Mouse (Mus musculus): ENCODE results near the gene Phc2. TPM values are rescaled to one million over a fixed set of nuclear protein-coding genes. Genes with fewer than 3 reads are reported as not detected.

Gene Phc2
- polyA plus RNA-seq, 1 experiment from 2014 or later, result 27.1 TPM

DNA sequence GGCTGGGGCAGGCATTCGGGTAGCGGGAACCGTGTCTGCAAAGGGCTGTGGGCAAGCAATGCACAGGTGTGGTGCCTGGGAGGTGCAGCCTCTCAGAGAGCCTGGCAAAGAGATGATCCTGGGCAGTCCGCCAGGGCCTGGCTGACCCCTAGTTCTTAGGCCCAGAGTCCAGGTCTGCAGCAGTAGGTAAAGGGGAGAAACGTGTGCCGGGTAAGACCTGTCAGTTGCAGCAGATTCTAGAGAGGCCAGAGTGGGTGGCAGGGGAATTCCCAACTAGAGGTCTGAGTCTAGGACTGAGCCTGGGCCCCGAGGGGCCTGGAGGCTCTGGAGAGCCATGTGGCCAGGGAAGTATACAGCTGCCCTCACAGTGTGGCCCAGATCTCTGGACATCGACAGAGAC lies 139.7 kb downstream of the Phc2 start:
- Histone ChIP-seq H3K4me2 (replicated peaks; ENCODE audit: low read depth) (no peak overlapping the region), H3K27me3 (ENCODE audit: control insufficient read depth, insufficient read depth, low read length) (no peaks in the 10 kb centered on the region), H3K9me3 (ENCODE audit: control insufficient read depth, low read length) (no peaks in the 10 kb centered on the region), H3K36me3 (ENCODE audit: control insufficient read depth, insufficient read depth, low read length) (0 out of 2 replicates have a peak, but pooled peaks cover 2% of the 10 kb centered on the region), H3K27ac (replicated peaks) (no peak overlapping the region), H3K4me1 (replicated peaks; ENCODE audit: control insufficient read depth, insufficient read depth) (no peaks in the 10 kb centered on the region), H3K9ac (ENCODE audit: low read length) (no peak overlapping the region), H3K4me3 (ENCODE audit: low read depth, low read length) (no peak overlapping the region)
- DNase-seq (ENCODE audit: low spot score) (no peak), ATAC-seq (ENCODE audit: low FRiP score, low TSS enrichment) (no peak)
- TF ChIP-seq CTCF (IDR thresholded peaks at IDR 0.05; ENCODE audit: low read depth) (no peak), EP300 (optimal IDR thresholded peaks at IDR 0.05) (no peak)
- 80% methylated on average over 8 of the region's 8 CpGs for WGBS

DNA sequence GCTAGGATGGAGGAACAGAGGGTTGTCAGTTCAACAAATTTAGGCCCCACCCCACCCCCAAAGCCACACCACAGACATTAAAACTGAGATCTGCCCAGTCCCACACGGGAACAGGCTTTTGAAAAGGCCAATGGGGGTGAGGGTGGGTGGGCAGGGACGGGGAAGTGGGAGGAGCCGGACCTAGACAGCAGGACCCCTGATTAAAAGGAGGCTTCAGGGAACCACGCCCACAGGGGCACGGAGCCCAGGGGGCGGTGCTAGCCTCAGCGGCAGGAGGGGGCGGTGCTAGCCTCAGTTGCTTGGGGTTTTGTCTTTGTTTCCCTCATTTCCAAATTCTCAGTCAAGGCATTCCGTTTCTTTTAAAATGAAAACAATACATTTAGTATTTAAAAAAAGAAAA lies 141.1 kb downstream of the Phc2 start:
- Histone ChIP-seq H3K27ac (replicated peaks) (no peak overlapping the region), H3K9ac (ENCODE audit: low read length) (no peak overlapping the region), H3K27me3 (ENCODE audit: control insufficient read depth, insufficient read depth, low read length) (no peaks in the 10 kb centered on the region), H3K4me1 (replicated peaks; ENCODE audit: control insufficient read depth, insufficient read depth) (no peaks in the 10 kb centered on the region), H3K4me3 (ENCODE audit: low read depth, low read length) (no peak overlapping the region), H3K9me3 (ENCODE audit: control insufficient read depth, low read length) (no peaks in the 10 kb centered on the region), H3K36me3 (ENCODE audit: control insufficient read depth, insufficient read depth, low read length) (0 out of 2 replicates have a peak, but pooled peaks cover 2% of the 10 kb centered on the region), H3K4me2 (replicated peaks; ENCODE audit: low read depth) (no peak overlapping the region; the same call in 1 of the 2 replicates)
- TF ChIP-seq CTCF (IDR thresholded peaks at IDR 0.05; ENCODE audit: low read depth) (no peak), EP300 (optimal IDR thresholded peaks at IDR 0.05) (no peak)
- WGBS, result 20% methylated on average over 9 of the region's 9 CpGs
- no peak; the same call in 1 of the 2 replicates for ATAC-seq (ENCODE audit: low FRiP score, low TSS enrichment)
- peak; percentile 36 for DNase-seq (ENCODE audit: low spot score)

DNA sequence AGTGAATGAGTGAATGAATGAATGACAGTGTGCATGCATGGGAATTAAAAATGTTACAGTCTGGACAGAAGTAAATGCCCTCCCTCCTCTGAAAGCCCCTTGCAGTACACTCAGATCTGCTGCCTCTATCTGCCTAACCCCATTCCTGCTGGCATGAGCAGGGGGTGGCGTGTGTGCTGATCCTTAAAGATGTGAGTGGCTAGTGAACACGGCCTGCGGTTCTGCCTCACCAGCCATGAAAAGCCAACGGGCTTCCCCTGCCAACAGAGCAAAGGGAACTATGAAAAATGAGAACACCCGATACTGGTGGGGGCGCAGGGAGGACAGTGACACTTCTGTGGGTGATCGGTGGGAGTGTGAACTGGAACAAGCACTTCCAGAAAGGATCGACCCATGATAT lies 142.3 kb downstream of the Phc2 start:
- TF ChIP-seq CTCF (IDR thresholded peaks at IDR 0.05; ENCODE audit: low read depth), result no peak
- no peak overlapping the region for H3K9ac ChIP-seq (ENCODE audit: low read length)
- no peaks in the 10 kb centered on the region for H3K4me1 ChIP-seq (replicated peaks; ENCODE audit: control insufficient read depth, insufficient read depth)
- no peak for ATAC-seq (ENCODE audit: low FRiP score, low TSS enrichment)
- H3K4me3 ChIP-seq (ENCODE audit: low read depth, low read length), result no peak overlapping the region
- WGBS, result 74% methylated on average over 8 of the region's 8 CpGs
- H3K36me3 ChIP-seq (ENCODE audit: control insufficient read depth, insufficient read depth, low read length), result peaks cover 2% of the 10 kb centered on the region; the same call in 1 of the 2 replicates
- no peaks in the 10 kb centered on the region for H3K27me3 ChIP-seq (ENCODE audit: control insufficient read depth, insufficient read depth, low read length)
- H3K4me2 ChIP-seq (replicated peaks; ENCODE audit: low read depth), result no peak overlapping the region
- H3K9me3 ChIP-seq (ENCODE audit: control insufficient read depth, low read length), result no peaks in the 10 kb centered on the region
- no peak for DNase-seq (ENCODE audit: low spot score)
- no peak overlapping the region for H3K27ac ChIP-seq (replicated peaks)

DNA sequence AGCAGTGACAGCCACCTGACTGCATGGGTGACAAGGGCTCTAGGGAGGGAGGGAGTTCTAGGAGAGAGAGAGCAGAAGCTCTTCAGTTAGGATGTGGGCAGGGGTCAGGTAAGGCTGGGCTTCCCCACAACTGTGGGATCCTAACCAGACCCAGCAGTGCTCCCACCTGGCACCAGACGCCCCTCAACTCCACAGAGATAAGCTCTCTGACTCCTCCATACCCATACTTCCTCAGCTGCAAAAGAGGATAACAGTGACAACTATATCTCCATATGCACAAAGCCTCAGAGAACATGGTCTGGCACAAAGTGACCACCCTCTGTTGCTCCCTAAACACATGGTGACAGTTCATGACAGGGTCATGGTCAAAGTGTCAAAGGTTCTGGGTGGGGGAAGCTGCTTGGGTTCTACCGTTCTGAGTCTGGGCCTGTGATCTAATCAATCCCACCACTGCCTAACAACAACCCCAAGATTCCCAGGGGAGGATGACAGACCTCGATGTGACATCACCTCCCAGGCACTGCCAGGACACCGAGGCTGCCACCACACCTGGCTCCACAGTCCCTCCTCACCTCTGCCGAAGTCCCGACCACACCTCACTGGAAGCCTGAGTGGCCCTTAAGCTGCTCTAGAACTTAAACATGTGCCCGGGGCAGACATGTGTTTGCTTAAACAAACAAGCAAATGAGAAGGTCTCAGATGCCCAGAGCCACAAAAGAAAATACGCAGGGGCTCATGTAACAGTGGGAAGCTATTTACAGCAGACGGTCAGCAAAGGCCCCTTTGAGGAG lies 147.4 kb downstream of the Phc2 start:
- no peaks in the 10 kb centered on the region for H3K27me3 ChIP-seq (ENCODE audit: control insufficient read depth, insufficient read depth, low read length)
- 46% methylated on average over 9 of the region's 9 CpGs for WGBS
- no peak overlapping the region for H3K27ac ChIP-seq (replicated peaks)
- H3K36me3 ChIP-seq (ENCODE audit: control insufficient read depth, insufficient read depth, low read length), result no peaks in the 10 kb centered on the region; the same call in 1 of the 2 replicates
- no peak overlapping the region for H3K4me2 ChIP-seq (replicated peaks; ENCODE audit: low read depth)
- peaks cover 11% of the 10 kb centered on the region for H3K4me1 ChIP-seq (replicated peaks; ENCODE audit: control insufficient read depth, insufficient read depth)
- DNase-seq (ENCODE audit: low spot score) (no peak), ATAC-seq (ENCODE audit: low FRiP score, low TSS enrichment) (no peak)
- H3K9me3 ChIP-seq (ENCODE audit: control insufficient read depth, low read length), result no peaks in the 10 kb centered on the region
- no peak overlapping the region for H3K9ac ChIP-seq (ENCODE audit: low read length)
- no peak overlapping the region for H3K4me3 ChIP-seq (ENCODE audit: low read depth, low read length)
- TF ChIP-seq CTCF (IDR thresholded peaks at IDR 0.05; ENCODE audit: low read depth) (no peak), EP300 (optimal IDR thresholded peaks at IDR 0.05) (no peak)

Other genes starting within 250 kb of the Phc2 start
- gene Zscan20, start 44.6 kb upstream of the Phc2 start, polyA plus RNA-seq (2015; fragmentation: Nextera tagmentation; extraction: Ambion mirVana), result 0.98 and 1.2 TPM in 2 replicates
- gene Tlr12, start 36.1 kb upstream of the Phc2 start, polyA plus RNA-seq (2015; fragmentation: Nextera tagmentation; extraction: Ambion mirVana), result 0.56 and 0.57 TPM in 2 replicates
- 0.02 TPM in 1 of 2 replicates, not detected in the other for gene A3galt2, start 100.7 kb downstream of the Phc2 start, polyA plus RNA-seq (2015; fragmentation: Nextera tagmentation; extraction: Ambion mirVana)
- gene Zfp362, start 151.3 kb downstream of the Phc2 start, polyA plus RNA-seq (2015; fragmentation: Nextera tagmentation; extraction: Ambion mirVana), result 11.3 and 13.9 TPM in 2 replicates
- 2.6 and 3.5 TPM in 2 replicates for gene Trim62, start 228.9 kb downstream of the Phc2 start, polyA plus RNA-seq (2015; fragmentation: Nextera tagmentation; extraction: Ambion mirVana)

Data from stomach, postnatal 0 days (tissue).